Mouse (Mus musculus) forebrain, postnatal 0 days (tissue): ENCODE measurements around the gene Ptgis. TPM values are rescaled to one million over a fixed set of nuclear protein-coding genes. Genes with fewer than 3 reads are reported as not detected.

ENCODE experiments used
- ATAC-seq: fragments of 200-750 bp; cut with Nextera tagmentation; 2 replicates; pipeline ENCODE4 v1.8.0; 2017; ENCODE audit warnings: mild to moderate bottlenecking, moderate library complexity
- DNase-seq: peaks from one replicate; pipeline ENCODE4 v3.0.0-alpha.2; 2015
- H3K27ac ChIP-seq: fragments of 300-500 bp; sonication (generic); 2 replicates; pipeline ENCODE4 v1.5.1; 2014; ENCODE audit warnings: low read depth, mild to moderate bottlenecking, antibody characterized with exemption, low read length, moderate library complexity, mixed read lengths
- H3K27me3 ChIP-seq: fragments of 300-500 bp; sonication (generic); 2 replicates; pipeline ENCODE4 v1.6.1; 2014; ENCODE audit warnings: mild to moderate bottlenecking, low read length, mixed read lengths; ENCODE audit not compliant: insufficient read depth
- H3K36me3 ChIP-seq: fragments of 300-500 bp; sonication (generic); 2 replicates; pipeline ENCODE4 v1.6.1; 2014; ENCODE audit warnings: mild to moderate bottlenecking, moderate library complexity; ENCODE audit not compliant: insufficient read depth
- H3K4me1 ChIP-seq: fragments of 300-500 bp; sonication (generic); 2 replicates; pipeline ENCODE4 v1.6.1; 2014; ENCODE audit warnings: antibody characterized with exemption; ENCODE audit not compliant: insufficient read depth
- H3K4me2 ChIP-seq: fragments of 300-500 bp; sonication (generic); 2 replicates; pipeline ENCODE4 v1.6.1; 2014; ENCODE audit warnings: low read depth, mild to moderate bottlenecking, moderate library complexity
- H3K4me3 ChIP-seq: fragments of 300-500 bp; sonication (generic); 2 replicates; pipeline ENCODE4 v1.5.1; 2014; ENCODE audit warnings: low read depth, low read length, mixed read lengths
- H3K9ac ChIP-seq: fragments of 300-500 bp; sonication (generic); 2 replicates; pipeline ENCODE4 v1.6.1; 2014; ENCODE audit warnings: mild to moderate bottlenecking
- H3K9me3 ChIP-seq: fragments of 300-500 bp; sonication (generic); 2 replicates; pipeline ENCODE4 v1.6.1; 2016; ENCODE audit warnings: low read length
- CTCF ChIP-seq: sonication (generic); IDR thresholded peaks from 2 replicates; pipeline ENCODE4 v1.5.1; 2016; ENCODE audit warnings: antibody characterized with exemption, control low read depth, low read depth
- WGBS: fragments of 180-500 bp; shearing (Covaris S2); extraction: QIAGEN DNeasy Blood & Tissue Kit; methylation state at CpG from one replicate; pipeline ENCODE4 v1.1.7; 2014; 5-methylcytosine and 5-hydroxymethylcytosine counted together
- polyA plus RNA-seq: library from polyadenylated mRNA; unstranded; fragments of >200 nt; fragmentation: Nextera tagmentation; extraction: Ambion mirVana; gene quantifications from 2 replicates; pipeline ENCODE4 v1.2.1, GENCODE M21; 2015
- total RNA-seq: library from RNA; depleted of rRNA; stranded (reverse); fragments of >200 nt; gene quantifications from 2 replicates; pipeline ENCODE4 v1.2.3, GENCODE M21; 2014

Gene Ptgis
- total and polyA plus RNA-seq, 2 experiments from 2014 or later: 2.8 to 4.0 TPM

GRCm38 (mm10) chr2:167268721-167269120 is 28.3 kb upstream of the Ptgis start:
- WGBS: 95% methylated on average over 1 of the region's 1 CpGs
- no peaks in the 10 kb centered on the region for H3K36me3 ChIP-seq
- DNase-seq: no peak

GRCm38 (mm10) chr2:167268411-167268690 is 27.9 kb upstream of the Ptgis start:
- no peaks in the 10 kb centered on the region for H3K9me3 ChIP-seq
- DNase-seq: no peak

More at GRCm38 (mm10) chr2:167268721-167269120, 28.3 kb upstream of the Ptgis start:
- Histone ChIP-seq H3K27me3 (no peaks in the 10 kb centered on the region), H3K9me3 (no peaks in the 10 kb centered on the region), H3K4me3 (no peak overlapping the region), H3K4me2 (no peak overlapping the region), H3K9ac (no peak overlapping the region), H3K27ac (no peak overlapping the region), H3K4me1 (no peaks in the 10 kb centered on the region)
- ATAC-seq: no peak
- TF ChIP-seq CTCF: no peak

GRCm38 (mm10) chr2:167267531-167268410 is 27.4 kb upstream of the Ptgis start:
- WGBS: 76% methylated on average over 14 of the region's 14 CpGs
- no peak for TF ChIP-seq CTCF

More at GRCm38 (mm10) chr2:167268411-167268690, 27.9 kb upstream of the Ptgis start:
- 92% methylated on average over 8 of the region's 8 CpGs for WGBS
- no peak for ATAC-seq
- no peaks in the 10 kb centered on the region for H3K27me3 ChIP-seq
- no peaks in the 10 kb centered on the region for H3K4me1 ChIP-seq
- H3K4me3 ChIP-seq: no peak overlapping the region
- no peak overlapping the region for H3K4me2 ChIP-seq
- TF ChIP-seq CTCF: no peak
- no peak overlapping the region for H3K9ac ChIP-seq
- H3K36me3 ChIP-seq: no peaks in the 10 kb centered on the region
- H3K27ac ChIP-seq: no peak overlapping the region

GRCm38 (mm10) chr2:167266231-167266630 is 25.8 kb upstream of the Ptgis start:
- H3K9ac ChIP-seq: no peak overlapping the region
- no peaks in the 10 kb centered on the region for H3K4me1 ChIP-seq
- DNase-seq (no peak), ATAC-seq (no peak)
- H3K36me3 ChIP-seq: no peaks in the 10 kb centered on the region
- H3K4me3 ChIP-seq: no peak overlapping the region
- H3K4me2 ChIP-seq: no peak overlapping the region
- H3K9me3 ChIP-seq: no peaks in the 10 kb centered on the region
- no peak overlapping the region for H3K27ac ChIP-seq
- WGBS: 91% methylated on average over 10 of the region's 10 CpGs
- no peak for TF ChIP-seq CTCF
- H3K27me3 ChIP-seq: no peaks in the 10 kb centered on the region

More at GRCm38 (mm10) chr2:167267531-167268410, 27.4 kb upstream of the Ptgis start:
- Histone ChIP-seq H3K36me3 (no peaks in the 10 kb centered on the region), H3K27ac (no peak overlapping the region), H3K9me3 (no peaks in the 10 kb centered on the region), H3K27me3 (no peaks in the 10 kb centered on the region), H3K9ac (no peak overlapping the region), H3K4me1 (no peaks in the 10 kb centered on the region), H3K4me3 (no peak overlapping the region), H3K4me2 (no peak overlapping the region)
- ATAC-seq: no peak
- DNase-seq: no peak

- no peaks in the 10 kb centered on the region for H3K9me3 ChIP-seq
- no peak overlapping the region for H3K4me2 ChIP-seq
- no peaks in the 10 kb centered on the region for H3K4me1 ChIP-seq
- ATAC-seq: no peak
- 63% methylated on average over 4 of the region's 5 CpGs for WGBS
- H3K36me3 ChIP-seq: no peaks in the 10 kb centered on the region
- no peak for TF ChIP-seq CTCF
- no peak overlapping the region for H3K9ac ChIP-seq
- no peak overlapping the region for H3K4me3 ChIP-seq
- no peak overlapping the region for H3K27ac ChIP-seq
- DNase-seq: no peak
- no peaks in the 10 kb centered on the region for H3K27me3 ChIP-seq
These were observed 25.4 kb upstream of the Ptgis start for GRCm38 (mm10) chr2:167265806-167266205.

GRCm38 (mm10) chr2:167265021-167265420 is 24.6 kb upstream of the Ptgis start:
- no peaks in the 10 kb centered on the region for H3K4me1 ChIP-seq
- H3K27me3 ChIP-seq: no peaks in the 10 kb centered on the region
- no peak for TF ChIP-seq CTCF
- H3K9me3 ChIP-seq: no peaks in the 10 kb centered on the region
- DNase-seq (no peak), ATAC-seq (no peak)
- no peak overlapping the region for H3K4me3 ChIP-seq
- H3K9ac ChIP-seq: no peak overlapping the region
- WGBS: 93% methylated on average over 2 of the region's 2 CpGs
- no peaks in the 10 kb centered on the region for H3K36me3 ChIP-seq
- H3K27ac ChIP-seq: no peak overlapping the region
- H3K4me2 ChIP-seq: no peak overlapping the region

GRCm38 (mm10) chr2:167263931-167264330 is 23.5 kb upstream of the Ptgis start:
- Histone ChIP-seq H3K9ac (no peak overlapping the region), H3K4me1 (no peaks in the 10 kb centered on the region), H3K36me3 (no peaks in the 10 kb centered on the region), H3K27me3 (no peaks in the 10 kb centered on the region), H3K27ac (no peak overlapping the region), H3K4me3 (no peak overlapping the region), H3K9me3 (no peaks in the 10 kb centered on the region), H3K4me2 (no peak overlapping the region)
- DNase-seq (no peak), ATAC-seq (no peak)
- WGBS: 87% methylated on average over 11 of the region's 11 CpGs
- no peak for TF ChIP-seq CTCF
